Mouse (Mus musculus) lung, embryonic 14.5 days (tissue): ENCODE measurements at regions not wholly inside any gene's neighbourhood (a gene's known extent, or its start where the extent isn't known, plus 50 kb on each side); places are given as distances from the start of the nearest gene placed in this dataset.

ENCODE experiments used
- ATAC-seq: fragments of 200-750 bp; cut with Nextera tagmentation; 2 replicates; pipeline ENCODE4 v1.8.0; 2017; ENCODE audit warnings: mild to moderate bottlenecking, moderate TSS enrichment, moderate library complexity; ENCODE audit not compliant: insufficient read depth
- DNase-seq: peaks from one replicate; pipeline ENCODE4 v3.0.0-alpha.2; 2015
- H3K27ac ChIP-seq: fragments of 300-500 bp; sonication (generic); 2 replicates; pipeline ENCODE4 v1.5.1; 2014; ENCODE audit warnings: low read depth, mild to moderate bottlenecking, moderate library complexity
- H3K27me3 ChIP-seq: fragments of 300-500 bp; sonication (generic); 2 replicates; pipeline ENCODE4 v1.6.1; 2014; ENCODE audit warnings: low read length, control low read depth; ENCODE audit not compliant: insufficient read depth
- H3K36me3 ChIP-seq: fragments of 300-500 bp; sonication (generic); 2 replicates; pipeline ENCODE4 v1.6.1; 2014; ENCODE audit warnings: control low read depth; ENCODE audit not compliant: insufficient read depth
- H3K4me1 ChIP-seq: fragments of 300-500 bp; sonication (generic); 2 replicates; pipeline ENCODE4 v1.6.1; 2014; ENCODE audit warnings: antibody characterized with exemption, control low read depth; ENCODE audit not compliant: insufficient read depth
- H3K4me2 ChIP-seq: fragments of 300-500 bp; sonication (generic); 2 replicates; pipeline ENCODE4 v1.6.1; 2014; ENCODE audit warnings: mild to moderate bottlenecking
- H3K4me3 ChIP-seq: fragments of 300-500 bp; sonication (generic); 2 replicates; pipeline ENCODE4 v1.5.1; 2014; ENCODE audit warnings: low read depth, low read length
- H3K9ac ChIP-seq: fragments of 300-500 bp; sonication (generic); 2 replicates; pipeline ENCODE4 v1.6.1; 2014
- H3K9me3 ChIP-seq: fragments of 300-500 bp; sonication (generic); 2 replicates; pipeline ENCODE4 v1.6.1; 2016; ENCODE audit warnings: low read depth, low read length, control low read depth
- CTCF ChIP-seq: IDR thresholded peaks from 2 replicates; pipeline ENCODE4 v1.5.1; 2016; ENCODE audit warnings: antibody characterized with exemption, low read depth
- WGBS: fragments of 180-500 bp; shearing (Covaris S2); extraction: QIAGEN DNeasy Blood & Tissue Kit; methylation state at CpG from one replicate; pipeline ENCODE4 v1.1.7; 2014; 5-methylcytosine and 5-hydroxymethylcytosine counted together

DNA sequence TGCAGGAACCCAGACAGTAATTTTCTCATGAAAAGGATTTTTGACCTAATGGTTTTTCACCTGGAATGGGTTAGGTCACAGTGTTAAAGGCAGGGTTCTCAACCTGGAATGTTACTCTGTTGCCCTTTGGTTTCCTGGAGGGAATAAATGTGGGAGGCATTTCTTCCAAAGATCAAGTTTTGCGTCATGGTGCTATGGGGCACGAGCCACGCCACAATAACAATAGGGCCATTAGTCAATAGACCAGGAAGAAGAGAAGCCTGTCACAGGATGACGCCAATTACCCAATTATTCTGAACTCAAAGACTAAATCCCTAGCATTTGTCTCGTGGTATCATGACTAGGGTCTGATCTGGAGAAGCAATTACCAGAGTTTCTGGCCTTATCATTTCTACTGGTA, 94.3 kb upstream of the Hnrnpa3 start:
- H3K9me3 ChIP-seq = no peaks in the 10 kb centered on the region

DNA sequence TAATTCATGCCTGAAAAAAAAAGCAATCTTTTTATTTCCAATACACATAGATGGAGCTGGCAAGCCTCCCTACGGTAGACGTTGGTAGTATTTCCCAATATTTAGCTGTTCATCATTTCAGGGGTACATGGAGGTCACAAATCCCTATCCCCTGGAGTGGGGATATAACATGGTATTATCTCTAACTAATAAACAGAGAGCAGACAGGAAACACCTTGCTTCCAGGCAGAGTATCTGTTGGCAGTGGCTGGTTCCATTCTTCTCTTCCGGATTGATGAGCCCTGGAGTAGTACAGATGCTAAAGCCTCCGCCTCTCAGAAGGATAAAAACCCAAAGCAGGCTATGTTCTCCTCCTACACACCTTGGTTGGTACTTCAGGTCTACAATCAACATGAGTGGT, 91.9 kb upstream of the Hnrnpa3 start:
- no peak overlapping the region for H3K9ac ChIP-seq
- DNase-seq (no peak), ATAC-seq (no peak)
- H3K4me2 ChIP-seq = no peak overlapping the region
- H3K9me3 ChIP-seq = no peaks in the 10 kb centered on the region
- no peaks in the 10 kb centered on the region for H3K36me3 ChIP-seq
- H3K27ac ChIP-seq = no peak overlapping the region
- H3K4me3 ChIP-seq = no peak overlapping the region
- 57% methylated on average over 4 of the region's 4 CpGs for WGBS
- no peaks in the 10 kb centered on the region for H3K4me1 ChIP-seq
- H3K27me3 ChIP-seq = no peaks in the 10 kb centered on the region
- no peak for TF ChIP-seq CTCF

More for the DNA sequence above, 94.3 kb upstream of the Hnrnpa3 start:
- no peak for DNase-seq
- Histone ChIP-seq H3K4me1 (no peaks in the 10 kb centered on the region), H3K27ac (no peak overlapping the region), H3K27me3 (no peaks in the 10 kb centered on the region), H3K9ac (no peak overlapping the region), H3K36me3 (no peaks in the 10 kb centered on the region), H3K4me3 (no peak overlapping the region), H3K4me2 (no peak overlapping the region)
- WGBS = 67% methylated on average over 5 of the region's 5 CpGs
- no peak for ATAC-seq
- TF ChIP-seq CTCF = no peak

GRCm38 (mm10) chr2:75569756-75570155, 89.3 kb upstream of the Hnrnpa3 start:
- no peak overlapping the region for H3K9ac ChIP-seq
- H3K4me1 ChIP-seq = no peaks in the 10 kb centered on the region
- ATAC-seq (no peak), DNase-seq (no peak)
- no peak for TF ChIP-seq CTCF
- no peak overlapping the region for H3K4me2 ChIP-seq
- H3K27me3 ChIP-seq = no peaks in the 10 kb centered on the region
- H3K27ac ChIP-seq = no peak overlapping the region
- H3K36me3 ChIP-seq = no peaks in the 10 kb centered on the region
- WGBS = 86% methylated on average over 6 of the region's 6 CpGs
- no peak overlapping the region for H3K4me3 ChIP-seq
- no peaks in the 10 kb centered on the region for H3K9me3 ChIP-seq

DNA sequence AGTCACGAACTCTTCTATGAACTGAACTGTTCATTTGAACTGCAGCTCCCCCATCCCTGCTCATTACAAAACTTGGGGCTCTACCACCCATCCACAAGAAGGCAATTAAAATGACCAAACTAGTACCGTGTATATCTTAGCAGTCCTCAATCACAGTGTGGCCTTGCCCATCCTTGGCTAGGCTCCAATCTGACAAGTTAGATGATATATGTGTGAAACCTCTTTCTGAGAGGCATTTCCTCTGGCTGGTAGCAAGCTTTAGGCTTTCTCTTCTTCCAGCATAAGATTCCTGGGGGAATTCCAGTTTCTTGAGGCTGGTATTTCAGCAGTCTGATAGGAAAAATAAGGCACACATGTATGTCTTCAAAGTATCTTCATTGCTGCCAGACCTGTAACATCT, 88.8 kb upstream of the Hnrnpa3 start:
- TF ChIP-seq CTCF = no peak
- Histone ChIP-seq H3K36me3 (no peaks in the 10 kb centered on the region), H3K4me2 (no peak overlapping the region), H3K27me3 (no peaks in the 10 kb centered on the region), H3K4me3 (no peak overlapping the region), H3K4me1 (no peaks in the 10 kb centered on the region), H3K27ac (no peak overlapping the region), H3K9me3 (no peaks in the 10 kb centered on the region), H3K9ac (no peak overlapping the region)
- ATAC-seq (no peak), DNase-seq (no peak)
- WGBS = 45% methylated on average over 2 of the region's 2 CpGs

DNA sequence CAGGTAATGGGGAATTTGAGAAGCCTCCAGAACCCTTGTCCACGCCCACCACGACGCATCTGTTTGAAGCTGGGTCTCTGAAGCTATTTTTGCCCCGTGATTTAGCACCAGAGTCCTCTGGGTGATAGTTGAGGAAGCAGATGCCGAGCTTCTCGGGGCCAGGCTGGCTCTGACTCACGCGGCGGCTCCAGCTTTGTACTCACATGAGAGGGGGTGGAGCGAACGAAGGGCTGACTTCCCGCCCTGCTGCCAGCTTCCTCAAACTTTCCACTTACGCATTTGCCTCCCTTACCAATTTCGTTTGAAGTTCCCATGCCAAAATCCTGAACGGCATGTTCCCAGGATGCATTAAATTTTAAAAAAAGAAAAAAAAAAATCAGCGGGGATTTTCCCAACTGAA, 74.1 kb upstream of the Hnrnpa3 start:
- Histone ChIP-seq H3K9me3 (no peaks in the 10 kb centered on the region), H3K27me3 (peaks cover 12% of the 10 kb centered on the region), H3K4me1 (peaks cover 9% of the 10 kb centered on the region), H3K4me2 (peak overlapping the region; percentile 64), H3K4me3 (peak overlapping the region; percentile 27), H3K27ac (no peak overlapping the region), H3K36me3 (no peaks in the 10 kb centered on the region), H3K9ac (peak overlapping the region; percentile 45)
- TF ChIP-seq CTCF = no peak
- WGBS = under 1% methylated on average over 16 of the region's 16 CpGs
- DNase-seq (peak; percentile 87), ATAC-seq (peak; percentile 82)

DNA sequence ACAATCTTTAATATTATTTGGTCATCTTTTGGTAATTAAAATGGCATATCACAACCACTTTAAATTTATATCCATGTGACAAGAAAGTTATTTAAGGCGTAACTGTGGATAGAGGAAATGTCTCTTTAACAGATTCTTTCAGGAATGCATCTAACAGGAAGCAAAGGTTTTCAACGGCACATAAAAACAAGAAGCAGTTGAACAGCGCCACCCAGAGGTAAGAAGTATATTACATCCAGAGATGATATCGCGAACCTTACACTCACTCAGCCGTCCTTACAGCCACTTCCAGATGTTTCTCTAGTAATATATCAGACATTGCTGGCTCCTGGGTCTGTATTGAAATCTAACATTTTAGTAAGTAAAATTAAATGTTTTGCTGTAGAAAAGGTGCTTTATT, 70.5 kb upstream of the Hnrnpa3 start:
- peaks cover 39% of the 10 kb centered on the region for H3K27me3 ChIP-seq
- H3K36me3 ChIP-seq = no peaks in the 10 kb centered on the region
- H3K4me1 ChIP-seq = peaks cover 11% of the 10 kb centered on the region
- TF ChIP-seq CTCF = peak; percentile 90
- no peak overlapping the region for H3K9ac ChIP-seq
- no peak overlapping the region for H3K4me2 ChIP-seq
- H3K4me3 ChIP-seq = no peak overlapping the region
- no peaks in the 10 kb centered on the region for H3K9me3 ChIP-seq
- WGBS = 1% methylated on average over 6 of the region's 6 CpGs
- H3K27ac ChIP-seq = no peak overlapping the region
- DNase-seq (peak; percentile 97), ATAC-seq (no peak)

DNA sequence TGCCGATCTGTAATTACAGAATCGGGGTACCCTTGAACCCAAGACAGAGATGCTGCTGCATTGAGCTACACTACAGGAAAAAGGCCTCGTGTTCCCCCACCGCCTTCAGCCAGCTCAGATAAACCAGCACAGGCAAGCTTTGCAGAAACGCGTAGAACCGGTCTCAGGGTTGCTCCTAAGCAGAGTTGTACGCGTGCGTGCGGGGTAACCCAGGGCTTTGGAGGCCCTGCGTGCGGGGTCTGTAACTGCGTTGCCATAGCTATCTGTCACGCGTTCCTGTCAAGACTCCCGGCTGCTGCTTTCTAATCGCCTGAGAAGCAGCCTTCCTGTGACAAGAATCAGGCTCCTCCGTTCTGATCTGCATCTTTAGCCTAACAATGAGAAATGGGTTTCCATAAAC, 69.6 kb upstream of the Hnrnpa3 start:
- WGBS = 6% methylated on average over 19 of the region's 19 CpGs
- ATAC-seq (peak; percentile 33; the same call in 1 of the 2 replicates), DNase-seq (peak; percentile 50)
- H3K4me2 ChIP-seq = peak overlapping the region; percentile 54
- TF ChIP-seq CTCF = no peak
- H3K36me3 ChIP-seq = no peaks in the 10 kb centered on the region
- no peaks in the 10 kb centered on the region for H3K9me3 ChIP-seq
- peaks cover 11% of the 10 kb centered on the region for H3K4me1 ChIP-seq
- no peak overlapping the region for H3K27ac ChIP-seq
- no peak overlapping the region for H3K9ac ChIP-seq
- peaks cover 46% of the 10 kb centered on the region for H3K27me3 ChIP-seq
- H3K4me3 ChIP-seq = peak overlapping the region; percentile 11; the same call in 1 of the 2 replicates

- Histone ChIP-seq H3K4me2 (peak overlapping the region; percentile 54), H3K4me1 (peaks cover 11% of the 10 kb centered on the region), H3K9me3 (no peaks in the 10 kb centered on the region), H3K27me3 (peaks cover 47% of the 10 kb centered on the region), H3K27ac (no peak overlapping the region), H3K4me3 (no peak overlapping the region), H3K36me3 (no peaks in the 10 kb centered on the region), H3K9ac (no peak overlapping the region)
- ATAC-seq (peak; percentile 60; the same call in 1 of the 2 replicates), DNase-seq (peak; percentile 95)
- peak; percentile 95 for TF ChIP-seq CTCF
- WGBS = 8% methylated on average over 10 of the region's 10 CpGs
Measured at GRCm38 (mm10) chr2:75590175-75590574, 68.9 kb upstream of the Hnrnpa3 start.
